Mouse (Mus musculus) urinary bladder, postnatal 14 days (tissue): ENCODE data around the gene Gm20388.

Experiments
- DNase-seq: peaks from one replicate; pipeline ENCODE4 v3.0.0; 2021; ENCODE audit warnings: low spot score

Gm20388 gene

GRCm38 (mm10) chr8:123718752-123719151, 3808.1 kb downstream of the Gm20388 start:
- DNase-seq, result no peak

- DNase-seq, result no peak
Observed at GRCm38 (mm10) chr8:123719280-123719679, 3808.6 kb downstream of the Gm20388 start.

- no peak for DNase-seq
Observed at GRCm38 (mm10) chr8:123719811-123720210, 3809.2 kb downstream of the Gm20388 start.

GRCm38 (mm10) chr8:123720471-123721001, 3809.9 kb downstream of the Gm20388 start:
- DNase-seq, result no peak

- DNase-seq, result no peak
Observed at GRCm38 (mm10) chr8:123722245-123722644, 3811.6 kb downstream of the Gm20388 start.

GRCm38 (mm10) chr8:123724752-123725151, 3814.1 kb downstream of the Gm20388 start:
- no peak for DNase-seq

GRCm38 (mm10) chr8:123725261-123725660, 3814.6 kb downstream of the Gm20388 start:
- DNase-seq, result no peak

GRCm38 (mm10) chr8:123726759-123727158, 3816.1 kb downstream of the Gm20388 start:
- no peak for DNase-seq

GRCm38 (mm10) chr8:123729055-123729785, 3818.6 kb downstream of the Gm20388 start:
- peak; percentile 32 for DNase-seq

GRCm38 (mm10) chr8:123729786-123730411, 3819.3 kb downstream of the Gm20388 start:
- DNase-seq, result peak; percentile 27

GRCm38 (mm10) chr8:123732332-123732731, 3821.7 kb downstream of the Gm20388 start:
- no peak for DNase-seq

GRCm38 (mm10) chr8:123734486-123734885, 3823.8 kb downstream of the Gm20388 start:
- DNase-seq, result no peak

- DNase-seq, result peak; percentile 44
Observed at GRCm38 (mm10) chr8:123736974-123737373, 3826.3 kb downstream of the Gm20388 start.

GRCm38 (mm10) chr8:123740263-123740662, 3829.6 kb downstream of the Gm20388 start:
- no peak for DNase-seq

GRCm38 (mm10) chr8:123741232-123741631, 3830.6 kb downstream of the Gm20388 start:
- no peak for DNase-seq

GRCm38 (mm10) chr8:123746488-123746887, 3835.8 kb downstream of the Gm20388 start:
- DNase-seq, result no peak

GRCm38 (mm10) chr8:123747772-123748171, 3837.1 kb downstream of the Gm20388 start:
- no peak for DNase-seq

- no peak for DNase-seq
Observed at GRCm38 (mm10) chr8:123750171-123750693, 3839.6 kb downstream of the Gm20388 start.

- DNase-seq, result no peak
Observed at GRCm38 (mm10) chr8:123752773-123753468, 3842.3 kb downstream of the Gm20388 start.

GRCm38 (mm10) chr8:123753604-123754375, 3843.1 kb downstream of the Gm20388 start:
- no peak for DNase-seq

GRCm38 (mm10) chr8:123754538-123755431, 3844.1 kb downstream of the Gm20388 start:
- no peak for DNase-seq
